7 mouse cellular contexts compared by ENCODE assay signal in genomic region chr12:100639680-100640079, GRCm38 (mm10).
A peak's percentile ranks its signal among the peaks of the same experiment; 100 is the strongest.
DNase-seq lines count a peak whose midpoint lies in the region; ATAC-seq and TF ChIP-seq lines count a peak whose summit lies in the region.

No protein-coding gene starts in this region.

- peak; percentile 53 for TF ChIP-seq CTCF in bone marrow, adult 2 months (IDR thresholded peaks at IDR 0.05; ENCODE audit: control insufficient read depth, insufficient read depth, low read length)

- no peaks in the 10 kb centered on the region for H3K36me3 ChIP-seq in midbrain, embryonic 10.5 days
- no peaks in the 10 kb centered on the region for H3K36me3 ChIP-seq in midbrain, embryonic 15.5 days (replicated peaks)

- peak; percentile 15 for DNase-seq in midbrain, embryonic 10.5 days (ENCODE audit: low spot score)
- peak; percentile 36 to 69 for DNase-seq in frontal cortex, adult 2 months (ENCODE audit: extremely low spot score in 1 of 2, low spot score in 1 of 2)
- peak; percentile 49 to 61 for DNase-seq in kidney, postnatal 4 days
- peak; percentile 51 for DNase-seq in lung, postnatal 10 days
- peak; percentile 51 to 53 for DNase-seq in spleen, postnatal 36 days (ENCODE audit: low spot score in 2 of 2)

- no peak overlapping the region for H3K9ac ChIP-seq in midbrain, embryonic 15.5 days

- TF ChIP-seq POLR2A in bone marrow, adult 2 months (IDR thresholded peaks at IDR 0.05; ENCODE audit: borderline replicate concordance, control insufficient read depth, low read depth, low read length), result peak; percentile 27; the same call in 1 of the 2 replicates

- WGBS in midbrain, embryonic 10.5 days, result 53% methylated on average over 7 of the region's 7 CpGs
- WGBS in midbrain, embryonic 15.5 days, result 43% methylated on average over 7 of the region's 7 CpGs
- 27% methylated on average over 7 of the region's 7 CpGs for WGBS in bone marrow, adult 2 months

- no peaks in the 10 kb centered on the region for H3K27me3 ChIP-seq in midbrain, embryonic 10.5 days (ENCODE audit: low read depth, poor library complexity, severe bottlenecking)
- H3K27me3 ChIP-seq in midbrain, embryonic 15.5 days (replicated peaks), result no peaks in the 10 kb centered on the region

- no peak overlapping the region for H3K27ac ChIP-seq in midbrain, embryonic 10.5 days (replicated peaks)
- no peak overlapping the region for H3K27ac ChIP-seq in midbrain, embryonic 15.5 days
- H3K27ac ChIP-seq in bone marrow, adult 2 months (ENCODE audit: control insufficient read depth, insufficient read depth, low read depth, low read length, poor library complexity), result no peak overlapping the region

- no peak overlapping the region for H3K4me2 ChIP-seq in midbrain, embryonic 15.5 days

- H3K4me1 ChIP-seq in midbrain, embryonic 10.5 days, result peaks cover 17% of the 10 kb centered on the region
- H3K4me1 ChIP-seq in midbrain, embryonic 15.5 days, result no peaks in the 10 kb centered on the region
- H3K4me1 ChIP-seq in bone marrow, adult 2 months (ENCODE audit: control insufficient read depth, insufficient read depth, low read length), result no peaks in the 10 kb centered on the region; the same call in 1 of the 2 replicates

- no peak for ATAC-seq in midbrain, embryonic 15.5 days (replicated peaks)

- H3K9me3 ChIP-seq in midbrain, embryonic 10.5 days (replicated peaks), result no peaks in the 10 kb centered on the region
- no peaks in the 10 kb centered on the region for H3K9me3 ChIP-seq in midbrain, embryonic 15.5 days

- H3K4me3 ChIP-seq in midbrain, embryonic 10.5 days, result no peak overlapping the region
- no peak overlapping the region for H3K4me3 ChIP-seq in midbrain, embryonic 15.5 days
- H3K4me3 ChIP-seq in bone marrow, adult 2 months (replicated peaks; ENCODE audit: control insufficient read depth, low read depth, low read length), result no peak overlapping the region
